Mouse (Mus musculus): ENCODE results near the gene Kcnk6.
A peak's percentile ranks its signal among the peaks of the same experiment; 100 is the strongest.

Gene Kcnk6

DNA sequence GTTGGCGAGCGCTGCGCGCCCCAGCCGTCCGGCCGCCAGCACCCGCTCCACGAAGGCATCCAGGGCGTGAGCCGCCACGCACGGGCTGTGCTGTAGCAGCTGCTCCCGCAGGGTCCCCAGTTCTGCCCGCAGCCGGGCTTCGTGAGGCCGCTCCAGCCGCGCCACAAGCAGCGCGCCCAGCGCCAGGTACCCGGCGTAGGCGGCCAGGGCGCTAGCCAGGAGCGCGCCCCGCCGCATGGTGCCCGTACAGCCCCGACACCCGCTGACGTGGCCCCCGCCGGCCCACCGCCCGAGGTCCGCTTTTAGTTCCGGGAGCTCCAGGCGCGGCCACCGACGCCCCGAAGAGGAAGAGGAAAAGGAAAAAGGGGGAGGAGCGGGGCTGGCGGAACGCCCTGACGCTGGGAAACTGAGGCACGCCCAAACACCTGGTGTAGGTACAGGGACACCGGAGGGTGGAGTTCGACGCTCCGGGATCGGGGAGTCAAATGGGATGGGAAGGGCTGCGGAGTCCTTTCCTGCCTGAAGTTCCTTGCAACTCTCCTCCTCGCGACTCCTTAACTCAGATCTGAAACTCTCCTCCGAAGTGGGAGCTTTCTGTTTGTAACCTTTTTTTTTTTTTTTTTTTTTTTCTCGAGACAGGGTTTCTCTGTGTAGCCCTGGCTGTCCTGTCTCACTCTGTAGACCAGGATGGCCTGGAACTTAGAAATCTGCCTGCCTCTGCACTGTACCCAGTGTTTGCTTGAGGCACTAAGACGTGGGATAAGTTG lies at the start of gene Kcnk6:
Kcnk6 (minus strand) TSS at position 269 of the 767 bp plus-strand sequence.
- DNase-seq = peak; percentile 35 to 56

DNA sequence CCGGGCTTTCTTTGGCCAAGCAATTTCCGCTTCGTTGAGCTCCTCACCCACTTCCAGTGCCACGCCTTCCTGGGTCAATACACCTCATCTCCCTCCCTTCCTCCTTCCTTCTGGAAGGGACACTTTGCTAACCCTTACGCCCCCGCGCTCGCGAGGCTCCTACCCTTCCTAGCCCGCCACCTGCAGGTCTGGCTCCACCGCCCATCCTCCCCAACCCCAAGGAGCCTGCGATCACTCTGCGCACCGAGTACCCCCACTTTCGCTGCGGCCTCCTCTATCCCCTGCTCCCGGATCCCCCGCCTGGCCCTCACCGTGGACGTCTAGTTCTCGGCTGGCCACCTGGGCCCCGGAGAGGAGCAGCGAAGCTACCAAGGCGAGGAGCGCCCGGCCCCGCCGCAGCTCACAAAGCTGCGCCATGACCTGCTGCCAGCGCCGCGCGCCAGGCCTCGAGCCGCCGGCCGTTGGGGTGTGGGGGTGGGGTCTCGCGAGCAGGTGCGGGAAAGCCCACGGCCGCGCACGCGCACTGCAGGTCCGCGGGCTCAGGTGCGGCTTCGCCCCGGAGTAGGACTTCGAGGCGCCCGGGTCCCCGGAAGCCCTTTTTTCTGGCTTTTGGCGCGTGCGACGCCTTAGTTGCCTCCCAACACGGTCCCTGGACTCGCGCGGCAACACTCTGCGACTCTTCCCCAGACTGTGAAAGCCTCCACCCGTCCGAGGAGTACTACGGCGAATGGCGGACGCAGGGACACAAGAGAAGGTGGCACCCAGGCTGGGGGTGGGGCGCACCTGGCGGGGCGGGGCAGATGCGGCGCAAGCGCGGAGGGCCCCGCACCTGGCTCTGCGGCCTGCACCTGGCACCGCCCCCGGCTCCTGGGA lies 49.1 kb upstream of the Kcnk6 start, which contains the start of gene Spint2:
Spint2 (minus strand) TSS at position 712 of the 873 bp plus-strand sequence.
- DNase-seq = peak; percentile 65 to 78

DNA sequence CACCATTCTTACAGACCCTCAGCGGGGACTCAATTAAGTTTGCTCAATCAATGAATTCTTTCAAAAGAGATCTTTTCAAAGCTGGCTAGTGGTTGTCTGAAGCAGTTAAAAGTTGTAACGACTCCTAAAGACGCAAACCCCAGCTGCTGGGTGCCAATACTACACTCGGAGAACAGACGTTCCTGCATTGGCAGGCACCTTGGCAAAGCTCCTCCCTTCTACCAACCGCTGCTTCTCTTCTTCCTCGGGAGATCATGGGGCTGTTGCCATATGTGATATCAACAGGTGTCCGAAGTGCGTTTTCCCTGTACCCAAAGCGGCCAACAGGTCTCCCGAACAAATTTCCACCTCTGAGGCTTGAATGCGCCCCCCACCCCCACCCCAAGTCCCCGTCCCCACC lies 48.5 kb upstream of the Kcnk6 start:
- no peak for DNase-seq

DNA sequence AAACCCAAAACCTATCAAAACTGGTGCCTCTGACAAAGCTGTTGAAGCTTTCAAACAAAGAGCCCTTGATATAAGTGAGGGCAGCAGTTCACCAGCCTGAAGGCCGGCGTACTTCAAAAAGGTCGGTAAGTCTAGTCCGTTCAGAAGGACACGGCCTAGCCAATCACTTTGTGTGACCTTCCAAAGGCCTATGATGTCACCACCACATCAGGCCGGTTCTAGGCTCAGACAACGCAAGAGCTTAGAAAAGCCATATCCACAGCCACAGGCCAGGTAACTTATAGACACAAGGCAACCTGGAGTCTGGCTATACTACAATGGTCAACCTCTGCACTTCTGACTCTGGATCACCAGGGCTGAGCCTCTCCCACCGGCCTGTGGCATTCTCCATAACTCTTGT lies 47.6 kb upstream of the Kcnk6 start:
- no peak for DNase-seq

DNA sequence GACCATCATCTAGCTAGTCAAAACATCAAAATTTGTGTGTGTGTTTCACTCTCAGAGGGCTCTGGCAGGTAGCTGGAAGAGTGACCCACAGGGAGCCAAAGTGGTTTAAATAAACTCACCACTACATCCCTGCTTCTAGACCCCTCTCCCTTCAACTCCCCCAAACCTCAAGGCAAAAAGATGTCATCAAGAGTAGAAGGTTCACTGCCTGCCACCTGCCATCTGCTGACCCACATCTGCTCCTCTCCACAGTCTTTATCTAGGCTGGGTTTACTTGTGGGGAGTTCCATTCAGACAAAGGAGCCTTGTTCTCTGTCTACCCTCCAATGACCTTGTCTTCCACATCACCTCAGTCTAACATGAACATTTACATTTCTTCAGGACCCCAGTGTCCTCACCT lies 46.9 kb upstream of the Kcnk6 start:
- DNase-seq = no peak

DNA sequence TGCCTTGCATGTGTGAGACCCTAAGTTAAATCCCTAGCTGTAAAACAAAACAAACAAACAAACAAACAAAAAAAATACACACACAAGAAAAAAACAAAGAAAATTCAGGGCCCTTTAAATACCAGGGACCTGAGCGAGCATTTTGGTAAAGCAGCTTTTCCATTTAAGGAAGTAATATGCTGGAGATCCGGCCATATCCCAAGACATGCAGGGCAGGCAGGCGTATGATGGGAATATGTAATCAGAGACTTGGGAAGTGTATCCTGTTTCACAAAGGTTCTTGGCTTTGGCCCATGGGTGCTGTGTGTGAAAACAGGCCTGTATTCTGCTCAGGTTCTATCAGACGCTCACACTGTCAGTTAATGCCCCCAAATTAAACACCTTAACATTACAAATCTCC lies 45.2 kb upstream of the Kcnk6 start:
- DNase-seq = no peak

DNA sequence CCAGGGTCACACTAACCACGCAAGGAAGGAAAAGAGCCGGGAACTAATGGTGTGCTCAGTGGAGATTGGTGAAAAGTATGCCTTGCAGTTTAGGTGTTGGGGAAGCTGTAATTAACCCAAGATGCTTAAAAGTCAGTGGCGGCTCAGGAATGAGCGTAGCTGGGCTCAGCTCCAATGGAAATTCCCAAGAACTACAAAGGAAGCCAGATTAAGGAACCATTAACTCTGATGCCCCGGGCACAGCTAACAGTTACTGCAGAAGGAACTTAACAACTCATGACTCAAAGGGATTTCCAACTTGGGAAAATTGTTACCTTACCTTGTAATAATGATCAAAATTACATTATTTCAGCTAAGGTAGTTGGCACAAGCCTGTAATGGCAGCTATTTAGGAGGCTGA lies 44.4 kb upstream of the Kcnk6 start:
- no peak for DNase-seq

DNA sequence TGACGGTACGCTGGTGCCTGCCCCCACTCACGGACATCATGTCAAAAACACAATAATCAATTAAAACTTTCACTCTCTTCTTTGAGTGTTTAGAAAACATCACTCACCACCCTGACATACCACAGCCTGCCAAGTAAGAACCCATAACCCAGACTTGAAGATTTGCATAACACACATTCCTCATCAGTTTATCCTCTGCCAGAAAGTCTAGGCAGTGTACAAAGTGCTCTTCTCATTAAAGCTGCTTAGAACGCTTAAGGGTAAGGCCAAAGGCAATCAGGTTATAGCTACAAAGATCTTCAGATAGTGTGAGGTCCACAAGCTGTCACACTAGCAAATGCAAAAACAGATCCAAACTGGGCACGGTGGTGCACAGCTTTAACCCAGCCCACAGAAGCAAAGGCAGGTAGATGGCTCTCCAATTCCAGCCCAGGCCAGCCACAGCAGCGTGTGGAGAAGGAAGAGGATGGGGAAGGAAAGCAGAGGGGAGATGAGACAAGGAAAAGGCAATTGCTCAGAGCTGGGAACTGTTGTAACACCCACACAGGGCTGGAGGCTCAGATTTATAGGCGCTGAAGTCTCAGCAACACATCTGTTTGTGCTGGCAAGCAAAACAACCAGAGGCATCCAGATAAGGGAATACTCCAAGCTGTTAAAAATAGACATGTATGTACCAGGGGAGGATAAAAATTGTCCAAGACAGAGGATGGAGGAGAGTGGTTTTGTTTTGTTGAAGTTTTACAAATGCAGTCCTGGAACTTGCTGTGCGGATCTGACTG lies 39.6 kb upstream of the Kcnk6 start:
- DNase-seq = no peak

DNA sequence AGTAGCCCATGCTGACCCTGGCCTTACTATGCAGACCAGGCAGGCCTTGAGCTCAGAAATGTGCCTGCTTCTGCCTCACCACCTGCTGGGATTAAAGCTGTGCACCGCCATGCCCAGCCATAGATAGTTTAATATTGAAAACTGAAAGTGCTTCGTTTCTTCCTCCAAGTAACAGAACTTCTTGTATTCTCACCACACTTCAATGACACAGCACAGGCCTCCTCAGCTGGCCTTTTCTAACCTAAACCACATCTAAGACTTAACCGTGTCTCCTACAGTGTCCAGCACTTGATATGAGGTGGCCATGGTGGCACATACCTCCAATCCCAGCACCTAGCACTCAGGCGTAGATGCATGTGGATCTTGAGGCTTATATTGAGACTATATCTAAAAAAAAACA lies 38.1 kb upstream of the Kcnk6 start:
- DNase-seq = no peak

DNA sequence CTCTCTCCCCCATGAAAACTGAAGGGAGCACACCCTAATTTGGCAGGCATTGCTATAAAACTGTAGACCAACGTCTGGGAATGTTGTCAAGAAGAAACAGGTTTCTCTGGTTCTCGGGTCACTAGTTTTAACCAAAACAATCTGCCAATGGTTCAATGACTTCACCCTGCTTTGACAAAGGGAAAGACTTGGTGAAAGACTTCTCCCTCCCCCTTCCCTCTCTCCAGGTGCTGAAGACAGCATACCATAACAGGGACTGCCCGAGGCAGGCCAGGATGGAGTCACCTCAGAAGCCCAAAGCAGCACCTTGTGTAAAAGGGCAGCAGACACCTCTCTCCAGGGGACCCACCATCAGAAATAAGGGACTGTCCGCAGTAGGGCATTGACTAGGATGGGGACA lies 34.6 kb upstream of the Kcnk6 start:
- no peak for DNase-seq

DNA sequence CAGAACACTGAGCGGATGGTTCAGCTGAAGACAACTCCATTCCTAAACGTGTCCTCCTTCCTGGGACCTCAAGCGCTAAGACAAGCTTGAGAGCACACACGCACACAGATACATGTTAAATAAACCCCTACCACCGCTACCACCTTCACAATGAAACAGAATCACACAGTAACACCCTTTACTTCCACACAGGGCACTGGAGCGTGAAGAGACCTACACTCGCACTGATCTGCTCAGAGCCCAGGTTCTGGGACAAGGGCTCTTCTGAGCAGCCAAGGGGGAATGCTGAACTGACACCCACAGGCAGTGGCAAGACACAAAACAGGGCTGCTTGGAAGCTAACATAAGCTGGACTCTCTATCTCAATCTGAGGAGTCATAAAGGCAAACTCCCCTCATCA lies 33.3 kb upstream of the Kcnk6 start:
- no peak for DNase-seq

DNA sequence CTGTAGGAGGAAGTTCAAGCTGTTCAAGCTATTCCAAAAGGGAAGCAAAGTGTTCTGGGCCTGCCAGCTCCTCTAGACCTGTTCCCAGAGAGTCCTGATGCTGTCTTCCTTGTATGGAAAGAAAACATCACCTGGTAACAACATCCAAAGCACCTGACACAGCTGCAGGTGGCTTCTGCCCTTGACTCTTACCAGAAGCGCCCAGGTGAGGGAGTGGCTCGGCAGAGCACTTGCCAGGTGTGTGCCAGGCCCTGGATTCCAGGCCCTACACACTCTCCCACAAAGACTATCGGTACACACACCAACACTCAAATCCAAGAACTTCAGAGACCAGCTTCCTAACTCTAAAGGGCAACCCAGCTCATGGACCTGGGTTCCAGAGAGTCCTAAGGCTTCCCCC lies 31.5 kb upstream of the Kcnk6 start:
- DNase-seq = no peak

DNA sequence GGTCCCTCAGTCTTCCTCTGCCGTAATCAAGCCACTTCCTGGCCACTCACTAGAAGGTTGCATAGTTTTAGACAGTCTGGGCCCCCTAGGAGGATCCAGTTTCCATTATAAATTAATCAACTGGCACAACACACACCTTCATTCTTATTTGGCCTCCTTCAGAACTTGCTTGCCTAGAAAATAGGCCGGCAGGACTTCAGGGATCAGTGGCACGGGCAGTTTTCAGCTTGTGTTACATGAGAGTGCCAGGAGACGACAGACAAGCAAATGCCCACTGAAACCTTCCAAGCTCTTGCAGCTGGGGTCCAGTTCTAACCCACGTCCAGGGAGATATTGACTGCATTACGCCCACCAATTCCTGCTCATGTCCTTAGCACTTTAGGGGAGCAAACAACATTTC lies 29.8 kb upstream of the Kcnk6 start:
- no peak for DNase-seq

DNA sequence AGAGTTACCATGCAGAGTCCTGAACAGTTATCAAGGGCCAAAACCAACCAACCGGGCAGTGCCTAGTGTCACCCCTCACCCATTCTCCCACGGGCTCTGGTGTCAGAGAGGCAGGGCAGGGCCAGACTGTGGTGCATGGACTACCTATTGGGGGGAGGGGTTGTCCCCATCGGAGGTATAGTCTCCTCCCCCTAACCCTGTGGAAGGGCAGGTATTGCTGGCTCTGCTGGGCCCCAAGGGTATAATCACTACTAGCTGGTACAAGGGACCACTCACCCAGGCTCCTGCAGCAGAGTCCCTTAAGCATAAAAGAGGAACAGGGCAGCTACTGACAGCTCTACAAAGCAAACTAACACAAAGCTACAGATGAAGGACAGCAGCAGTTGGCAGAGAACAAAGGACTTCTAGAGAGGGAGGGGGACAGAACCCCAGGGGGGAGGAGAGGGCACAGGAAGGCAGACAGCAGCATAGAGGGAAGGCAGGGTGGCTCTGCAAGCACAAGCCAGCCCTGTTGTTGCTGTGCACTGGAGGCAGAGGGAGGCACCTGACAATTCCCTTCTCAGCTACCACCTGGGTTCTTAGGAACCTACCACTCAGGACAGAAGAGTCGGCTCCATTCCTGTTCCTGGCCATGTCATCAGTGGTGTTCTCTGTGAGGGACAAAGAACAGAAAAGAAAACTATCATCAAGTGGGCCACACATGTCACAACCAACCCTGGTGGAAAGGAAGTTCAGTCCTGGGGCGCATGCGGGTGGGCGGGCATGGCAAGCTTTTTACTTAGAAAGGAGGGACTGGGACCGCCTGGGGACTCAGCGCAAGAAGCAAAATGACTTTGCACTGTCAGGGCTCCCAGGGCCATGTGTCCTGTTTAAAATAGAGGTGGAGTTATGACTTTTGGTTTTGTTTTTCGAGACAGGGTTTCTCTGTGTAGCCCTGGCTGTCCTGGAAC lies 27.7 kb upstream of the Kcnk6 start:
- DNase-seq = no peak

DNA sequence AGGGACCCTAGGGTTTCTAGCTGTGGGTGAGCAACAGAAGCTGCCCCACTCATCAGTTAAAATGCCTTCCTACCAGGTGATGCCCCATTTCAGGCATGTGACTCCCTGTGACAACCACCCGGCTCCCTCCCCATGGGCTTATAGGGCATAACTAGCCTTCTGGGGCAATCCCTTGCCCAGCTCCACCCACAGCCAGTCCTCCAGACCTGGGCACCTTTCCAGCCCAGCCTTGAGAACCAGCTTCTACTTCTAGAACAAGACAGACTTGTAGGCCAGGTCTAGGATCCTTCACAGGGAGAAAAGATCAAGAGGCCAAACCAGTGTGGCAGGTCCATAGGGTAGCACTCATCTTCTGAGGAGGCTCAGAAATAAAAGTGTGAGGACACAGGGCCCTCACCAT lies 25.1 kb upstream of the Kcnk6 start:
- DNase-seq = no peak

DNA sequence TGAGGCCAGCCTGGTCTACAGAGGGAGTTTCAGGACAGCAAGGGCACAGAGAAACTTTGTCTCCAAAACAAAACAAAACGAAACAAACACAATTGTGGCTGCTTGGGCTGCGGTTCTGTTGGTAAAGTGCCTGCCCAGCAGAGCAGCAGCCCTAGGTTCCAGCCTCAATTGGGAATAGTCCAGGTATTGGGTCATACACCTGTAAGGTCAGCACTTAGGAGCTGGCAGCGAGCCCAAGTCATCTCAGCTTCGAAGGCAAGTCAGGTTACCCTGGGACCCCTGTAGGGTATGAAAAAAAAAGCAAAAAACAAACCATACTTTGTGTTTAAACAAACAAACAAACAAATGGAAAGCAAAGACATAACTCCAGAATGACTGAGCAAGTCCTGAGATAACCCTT lies 23.6 kb upstream of the Kcnk6 start:
- DNase-seq = no peak

DNA sequence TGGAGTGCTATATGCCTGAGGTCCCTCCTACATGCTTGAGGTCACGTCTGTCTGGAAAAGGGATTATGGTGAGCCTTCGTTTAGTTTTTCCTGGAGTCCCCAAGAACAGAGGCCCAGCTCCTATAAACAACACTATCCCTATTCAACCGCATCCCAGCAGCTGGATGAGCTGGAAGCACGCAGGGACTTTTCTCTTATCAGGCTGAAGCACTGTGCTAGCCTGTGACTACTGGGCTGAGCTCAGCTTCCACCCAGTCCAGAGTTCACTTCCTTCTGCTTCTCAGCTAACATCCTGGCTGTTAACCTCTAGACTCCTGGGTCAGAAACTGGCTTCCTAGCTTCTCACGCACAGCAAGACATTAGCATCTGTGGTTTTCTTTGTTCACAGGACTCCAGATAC lies 21.5 kb upstream of the Kcnk6 start:
- DNase-seq = no peak

DNA sequence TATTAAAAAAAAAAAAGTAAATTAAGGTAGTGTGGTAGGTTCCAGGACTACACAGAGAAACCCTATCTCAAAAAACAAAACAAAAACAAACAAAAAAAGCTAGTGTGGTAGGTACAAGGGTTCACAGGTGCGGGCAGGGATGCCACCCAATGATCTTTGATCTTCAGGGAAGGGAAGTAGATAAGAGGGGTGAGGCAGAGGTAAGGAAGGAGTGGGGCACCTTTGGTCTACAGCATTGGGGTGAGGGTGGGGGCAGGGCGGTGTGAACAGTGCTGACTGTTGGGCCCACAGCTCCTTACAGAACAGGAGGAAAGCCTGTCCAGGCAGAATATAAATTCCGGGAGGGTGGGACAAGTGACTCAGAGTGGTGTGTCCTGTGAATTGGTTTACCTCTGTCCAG lies 18.9 kb upstream of the Kcnk6 start:
- no peak for DNase-seq

DNA sequence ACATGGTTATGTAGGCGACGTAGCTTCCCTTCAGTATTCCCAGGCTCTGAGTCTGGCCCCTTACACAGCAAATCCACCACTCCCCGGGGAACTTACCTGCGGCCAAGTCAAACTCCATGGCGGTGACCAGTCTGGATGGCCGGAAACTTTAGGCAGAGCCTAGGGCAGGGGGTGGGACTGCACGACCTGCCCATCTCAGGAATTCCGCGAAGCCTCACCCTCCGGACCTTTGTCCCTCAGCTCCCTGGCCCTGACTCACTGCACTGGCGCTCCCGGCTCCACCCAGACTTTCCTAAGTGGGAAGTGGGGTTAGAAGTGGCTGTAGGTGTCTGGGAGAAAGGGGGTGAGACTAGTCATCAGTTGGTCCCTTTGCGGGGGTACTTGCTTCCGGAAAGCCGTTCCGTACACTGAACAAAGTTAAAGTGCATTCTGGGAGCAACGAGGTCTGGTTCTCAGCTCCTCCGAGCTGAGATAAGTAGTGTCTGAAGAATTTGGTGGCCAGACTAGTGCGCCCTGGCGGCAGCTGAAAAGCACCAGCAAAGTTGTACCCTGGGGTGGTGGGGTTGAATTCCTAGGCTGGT lies 16.0 kb upstream of the Kcnk6 start, which contains the start of gene 2200002D01Rik:
2200002D01Rik (minus strand) TSS at position 206 of the 581 bp plus-strand sequence.
- DNase-seq = peak in 1 of 2 experiments; percentile 26

DNA sequence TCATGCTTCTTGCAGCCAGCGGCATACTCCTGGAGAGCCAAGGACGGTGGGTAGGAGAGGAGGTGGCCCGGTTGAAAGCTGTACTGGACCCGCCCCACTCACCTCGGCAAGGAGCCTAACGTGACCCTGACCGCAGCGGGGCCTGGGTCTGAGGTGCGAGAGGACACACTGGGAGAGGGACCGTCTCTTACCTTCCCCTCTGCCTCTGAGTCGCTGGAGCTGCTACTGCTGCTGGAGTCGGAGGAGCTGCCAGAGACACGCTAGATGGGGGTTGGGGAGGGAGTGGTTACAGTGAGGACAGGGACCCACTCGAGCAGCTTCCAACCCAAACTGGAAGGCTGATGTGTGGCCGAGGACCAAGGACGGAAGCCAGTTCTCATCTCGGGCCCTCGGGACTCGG lies 15.4 kb upstream of the Kcnk6 start:
- peak in 1 of 2 experiments; percentile 25 for DNase-seq

DNA sequence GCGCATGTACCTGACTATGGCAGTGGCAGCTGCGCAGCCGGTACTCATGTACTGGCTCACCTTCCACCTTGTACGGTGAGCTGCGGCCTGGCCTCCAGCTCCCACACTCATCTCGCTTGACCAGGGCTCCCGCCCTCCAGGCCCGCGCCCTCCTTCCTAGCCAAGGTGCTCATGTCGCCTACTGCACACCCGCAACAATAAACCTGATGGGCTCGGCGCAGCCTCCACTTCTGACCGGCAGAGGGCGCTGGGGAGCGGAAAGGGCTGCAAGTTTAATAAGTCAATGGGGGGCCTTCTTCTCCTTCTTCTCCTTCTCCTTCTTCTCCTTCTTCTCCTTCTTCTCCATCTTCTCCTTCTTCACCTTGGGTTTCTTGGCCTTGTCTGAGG lies 15.0 kb upstream of the Kcnk6 start:
- peak; percentile 66 to 84 for DNase-seq
